Mouse (Mus musculus) layer of hippocampus, adult 18-20 months (tissue): ENCODE measurements around the gene Mdk. TPM values are rescaled to one million over a fixed set of nuclear protein-coding genes. Genes with fewer than 3 reads are reported as not detected.

Experiments used
- DNase-seq, 2 experiments: peaks; one replicate each; pipeline ENCODE4 v3.0.0; 2022; ENCODE audit warnings: low spot score in 2 of 2
- microRNA-seq, 2 experiments: library from miRNA; unstranded; fragments of <30 nt; microRNA quantifications; one replicate each; pipeline ENCODE4 v1.2.0; 2021
- total RNA-seq, 2 experiments: library from RNA; stranded (reverse); gene quantifications; 2 replicates each; pipeline ENCODE4 v1.2.3; 2021

The Mdk gene
- total RNA-seq, 2 experiments from 2014 or later: 23.9 to 25.5 TPM

DNA sequence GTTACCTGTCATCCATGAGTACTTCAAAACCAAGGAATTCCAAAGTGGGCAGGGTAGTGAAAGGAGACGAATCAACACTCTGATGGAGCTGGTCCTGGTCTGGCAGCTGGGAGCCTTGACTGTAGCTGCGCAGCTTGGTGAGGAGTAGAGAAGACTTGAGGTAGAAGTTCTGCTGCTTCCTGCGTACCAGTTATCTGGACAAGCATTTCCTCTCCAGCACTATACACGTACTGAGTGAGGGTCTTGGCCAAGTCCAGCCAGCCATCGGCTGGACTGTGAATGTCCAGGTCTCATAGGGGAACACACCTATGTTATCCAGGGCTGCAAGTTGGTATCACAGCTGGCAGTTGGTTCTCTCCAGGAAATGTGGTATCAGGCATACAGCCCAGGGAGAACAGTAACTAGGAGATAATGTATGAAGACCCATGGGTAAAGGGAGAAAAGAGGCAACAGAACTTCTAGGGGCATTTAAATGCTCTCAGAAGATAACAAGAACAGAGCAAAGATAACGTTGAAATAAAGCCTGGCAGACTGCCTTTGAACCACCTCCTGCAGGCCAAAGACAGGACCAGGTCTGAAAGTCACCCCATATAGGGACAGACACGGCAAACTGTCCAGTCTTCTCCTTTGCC, 15.6 kb downstream of the Mdk start:
- no peak for DNase-seq

DNA sequence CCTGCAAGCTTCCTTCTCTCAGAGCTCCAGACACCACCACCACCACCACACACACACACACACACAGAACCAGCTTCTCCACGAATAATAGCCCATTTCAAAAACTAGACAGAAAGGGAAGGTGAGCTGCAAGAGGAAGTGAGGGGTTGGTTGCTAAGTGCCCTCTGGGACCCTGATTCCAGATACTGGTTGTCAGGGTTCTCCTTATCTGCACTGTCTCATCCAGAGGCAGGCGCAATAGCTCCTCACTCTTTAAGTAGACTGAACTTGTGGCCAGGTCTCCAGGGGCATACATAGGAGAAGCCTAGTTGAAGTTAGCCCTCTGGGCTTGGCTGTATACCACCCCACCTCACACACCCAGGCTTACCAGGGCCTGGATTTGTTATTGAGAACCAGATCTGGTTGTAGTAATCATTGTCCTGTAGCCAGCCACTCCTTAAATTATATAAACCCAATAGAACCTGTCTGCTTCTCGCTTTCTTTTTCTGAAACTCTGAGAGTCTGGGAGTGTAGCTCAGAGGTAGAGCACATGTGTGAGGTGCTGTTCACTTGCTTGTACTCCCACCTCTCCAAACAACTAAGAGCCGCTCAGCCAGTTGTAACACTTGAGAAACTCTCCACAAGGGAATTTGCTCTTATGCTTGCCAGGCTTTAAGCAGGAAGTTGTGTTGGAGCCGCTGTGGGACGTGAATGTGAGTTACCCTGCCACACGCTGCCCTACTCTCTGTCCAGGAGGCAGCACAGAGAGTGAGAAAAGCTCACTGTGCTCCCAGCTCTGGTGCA, 18.6 kb downstream of the Mdk start:
- DNase-seq: no peak

DNA sequence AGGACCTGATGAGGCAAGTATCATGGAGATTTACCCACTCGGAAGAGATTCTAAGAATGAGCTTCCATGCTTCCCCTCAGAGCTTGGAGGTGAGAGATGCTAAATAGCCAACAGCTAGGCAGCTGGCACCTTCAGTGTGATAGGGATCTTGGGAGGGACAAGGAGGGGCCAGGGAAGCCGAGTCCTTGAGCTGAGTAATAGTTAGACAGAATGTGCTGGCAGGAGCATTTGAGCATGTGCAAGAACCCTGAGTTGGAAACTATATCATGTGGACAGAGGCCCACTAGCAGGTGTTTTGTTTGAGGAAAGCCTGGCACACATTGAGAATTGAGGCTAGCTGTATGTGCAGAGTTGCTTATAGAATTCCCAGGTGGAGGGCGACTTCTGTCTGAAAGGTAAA, 19.5 kb downstream of the Mdk start:
- DNase-seq: no peak

DNA sequence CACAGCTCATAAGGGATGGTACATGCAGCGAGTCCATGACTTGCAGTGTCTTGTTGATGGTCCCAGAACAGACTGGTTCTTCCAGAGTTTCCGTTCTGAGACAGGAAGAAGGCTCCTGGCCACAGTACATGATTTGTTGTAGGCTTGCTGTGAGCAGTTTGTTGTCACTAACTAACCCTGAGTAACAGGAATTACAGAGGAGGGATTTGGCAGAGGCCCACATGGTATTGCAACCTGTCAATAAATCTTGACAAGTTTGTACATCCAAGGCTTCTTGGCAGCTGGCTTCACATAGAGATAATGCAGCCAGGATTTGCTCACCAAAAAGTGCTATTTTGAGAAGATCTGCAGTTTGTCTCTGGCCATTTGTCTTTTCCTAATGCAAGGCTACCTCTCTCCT, 26.0 kb downstream of the Mdk start:
- DNase-seq: peak in 1 of 2 experiments; percentile 59

DNA sequence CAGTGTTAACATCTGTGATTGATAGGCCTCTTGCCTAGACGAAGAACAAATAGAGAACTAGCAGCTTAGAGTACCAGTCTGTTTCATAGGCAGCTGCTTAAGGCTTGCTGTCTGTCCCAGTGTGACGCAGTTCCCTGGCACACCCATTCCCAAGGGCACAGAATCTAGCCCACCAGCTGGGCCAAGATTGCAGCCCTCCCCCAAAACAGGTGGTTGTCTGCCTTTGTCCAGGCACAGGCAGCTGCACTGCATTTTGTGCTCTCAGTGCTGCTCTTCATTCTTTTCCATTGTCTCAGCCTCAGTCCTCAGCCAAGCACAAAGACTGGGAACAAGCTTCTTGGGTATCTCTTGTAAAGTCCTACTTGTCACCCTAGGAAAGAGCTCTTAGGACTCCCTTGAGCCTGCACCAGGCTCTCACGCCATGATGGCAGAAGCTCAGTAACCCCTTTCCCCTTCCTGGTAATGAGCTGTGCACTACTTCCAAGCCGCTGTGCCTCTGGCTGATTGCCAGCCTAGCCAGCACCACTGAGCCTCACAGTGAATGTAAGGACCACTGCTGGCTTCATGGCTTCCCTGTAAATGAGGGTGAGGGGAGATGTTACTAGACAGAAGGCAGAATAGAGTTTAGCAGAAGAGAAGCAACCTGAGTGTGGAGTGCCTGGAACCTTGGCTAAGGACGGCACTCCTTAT, 27.3 kb downstream of the Mdk start:
- DNase-seq: peak in 1 of 2 experiments; percentile 43

DNA sequence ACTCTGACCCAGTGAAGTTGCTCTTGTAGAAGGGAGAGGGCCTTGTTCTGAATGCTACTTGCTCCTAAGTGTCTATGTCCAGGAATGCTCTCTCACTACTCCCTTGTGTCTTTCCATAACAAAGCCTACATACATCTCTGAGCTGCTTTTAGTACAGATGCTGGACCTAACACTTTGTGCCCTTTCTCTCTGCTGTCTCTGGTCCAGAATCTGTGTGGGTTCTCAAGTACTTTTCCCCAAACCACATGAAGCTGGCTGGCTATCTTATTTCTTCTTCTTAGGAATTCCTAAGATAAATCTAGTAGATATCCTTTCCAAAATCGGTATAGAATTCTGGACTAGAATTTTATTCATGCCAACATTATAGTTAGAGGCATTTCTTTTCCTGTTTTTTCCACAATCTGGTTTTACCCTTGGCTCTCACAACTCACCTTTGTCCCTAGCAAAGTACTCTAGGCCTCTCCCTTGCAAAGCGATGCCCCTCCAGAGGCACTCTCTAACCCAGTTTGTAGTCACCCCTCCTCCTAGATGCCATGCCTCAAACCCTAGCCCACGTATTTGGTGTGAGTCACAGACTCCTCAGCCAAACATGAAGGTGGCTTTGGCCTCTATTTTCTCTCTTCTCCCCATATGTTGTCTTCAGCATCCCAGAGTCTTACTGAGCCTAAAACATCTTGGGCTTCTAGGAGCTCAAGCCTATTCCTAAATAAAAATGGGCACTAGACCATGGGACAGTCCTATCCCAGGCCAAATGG, 28.7 kb downstream of the Mdk start:
- DNase-seq: no peak

DNA sequence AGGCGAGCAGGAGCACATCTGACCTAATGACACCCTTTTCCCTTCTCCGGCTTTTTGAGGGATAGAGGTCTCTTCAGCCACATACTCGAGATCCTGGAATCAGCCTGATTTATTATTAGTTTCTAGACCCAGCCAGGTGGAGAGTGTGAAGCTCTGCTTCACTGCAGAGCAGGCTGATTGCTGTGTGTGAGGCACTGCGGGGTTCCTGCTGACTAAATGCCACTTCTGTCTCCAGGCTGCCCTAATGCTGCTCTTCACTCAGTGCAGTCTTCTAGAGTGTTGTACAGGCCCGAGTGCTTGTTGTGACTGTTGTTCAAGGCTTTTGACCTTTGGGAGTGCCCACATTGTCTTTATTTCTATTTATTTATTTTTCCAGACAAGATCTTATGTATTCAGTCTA, 29.8 kb downstream of the Mdk start:
- DNase-seq: no peak

DNA sequence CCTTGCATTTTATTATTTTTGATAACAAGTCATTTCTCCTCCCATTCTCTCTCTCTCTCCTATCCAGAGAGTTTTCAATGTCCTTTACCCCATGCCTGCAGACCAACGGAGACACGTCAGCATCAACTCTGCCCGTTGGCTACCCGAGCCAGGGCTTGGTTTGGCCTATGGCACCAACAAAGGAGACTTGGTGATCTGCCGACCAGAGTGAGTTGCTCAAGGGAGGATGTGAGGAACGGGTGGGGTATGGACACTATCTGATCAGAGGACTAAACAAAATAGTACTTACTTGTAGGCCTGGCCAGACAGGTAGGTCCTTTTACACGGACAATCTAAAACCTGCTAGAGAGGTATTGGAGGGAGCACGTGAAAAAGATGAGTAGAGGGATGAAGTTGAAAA, 31.7 kb downstream of the Mdk start:
- DNase-seq: no peak

DNA sequence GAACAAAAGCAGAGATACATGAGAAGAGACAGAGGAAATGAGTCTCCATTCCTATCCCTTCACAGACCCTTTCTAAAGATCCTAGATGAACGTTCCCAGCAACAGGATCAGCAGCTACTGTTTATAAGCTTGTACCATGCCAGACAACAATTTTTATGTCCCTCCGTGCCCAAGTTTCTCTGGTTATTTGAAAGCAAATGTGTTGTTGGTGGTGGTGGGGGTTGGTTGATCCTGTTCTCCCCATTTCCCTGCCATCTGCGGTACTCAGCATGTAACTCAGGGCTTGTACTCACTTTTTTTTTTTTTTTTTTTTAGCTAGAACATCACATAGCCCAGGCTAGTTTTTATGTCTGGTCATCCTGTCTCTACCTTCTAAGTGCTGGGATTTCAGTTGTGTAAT, 33.0 kb downstream of the Mdk start:
- peak in 1 of 2 experiments; percentile 54 for DNase-seq

DNA sequence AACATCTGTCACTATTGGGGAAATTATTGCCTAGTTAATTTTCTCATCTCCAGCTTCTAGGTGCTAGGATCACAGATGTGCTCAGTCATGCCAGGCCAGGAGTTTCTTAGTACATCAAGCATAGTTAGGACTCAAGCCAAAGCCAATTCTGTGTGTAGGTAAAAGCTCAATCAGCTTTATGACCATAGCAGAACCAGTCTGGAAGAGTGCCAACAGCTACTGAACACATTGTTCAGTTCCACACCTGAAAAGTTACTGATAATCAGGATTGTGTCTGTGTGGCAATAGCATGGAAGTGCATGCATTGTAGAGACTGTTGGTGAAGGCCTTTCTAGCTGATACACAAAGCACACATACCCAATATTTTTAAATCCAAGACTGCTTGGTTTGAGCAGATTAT, 34.1 kb downstream of the Mdk start:
- DNase-seq: no peak

DNA sequence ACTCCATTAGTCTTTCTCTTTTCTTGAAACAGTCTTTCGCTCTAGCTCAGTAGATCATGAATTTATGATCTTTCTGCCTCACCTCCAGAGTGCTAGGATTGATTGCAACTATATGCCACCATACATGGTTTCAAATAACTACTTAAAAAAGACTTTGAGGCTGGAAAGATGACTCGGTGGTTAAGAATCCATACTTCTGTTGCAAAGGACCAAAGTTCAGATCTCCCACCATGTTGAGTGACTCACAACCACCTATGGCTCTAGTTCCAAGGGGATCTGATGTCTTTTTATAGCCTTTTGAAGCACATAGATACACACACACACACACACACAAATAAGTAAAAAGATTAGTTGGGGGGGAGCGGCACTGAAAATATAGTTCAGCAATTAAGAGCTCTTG, 36.7 kb downstream of the Mdk start:
- no peak for DNase-seq

DNA sequence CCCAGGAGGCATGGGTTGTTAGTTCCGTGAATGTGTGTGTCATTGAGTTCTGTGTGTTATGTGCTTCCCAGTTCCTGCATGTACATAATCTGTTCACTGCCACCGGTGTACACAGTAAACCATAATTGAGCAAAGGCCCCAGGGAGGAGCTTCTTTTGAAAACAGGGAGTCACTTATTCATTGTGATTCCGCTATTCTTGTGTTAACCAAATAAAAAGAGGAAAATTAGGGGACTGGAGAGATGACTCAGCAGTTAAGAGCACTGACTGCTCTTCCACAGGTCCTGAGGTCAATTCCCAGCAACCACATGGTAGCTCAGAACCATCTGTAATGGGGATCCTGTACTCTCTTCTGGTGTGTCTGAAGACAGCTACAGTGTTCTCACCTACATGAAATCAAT, 37.4 kb downstream of the Mdk start:
- DNase-seq: no peak

DNA sequence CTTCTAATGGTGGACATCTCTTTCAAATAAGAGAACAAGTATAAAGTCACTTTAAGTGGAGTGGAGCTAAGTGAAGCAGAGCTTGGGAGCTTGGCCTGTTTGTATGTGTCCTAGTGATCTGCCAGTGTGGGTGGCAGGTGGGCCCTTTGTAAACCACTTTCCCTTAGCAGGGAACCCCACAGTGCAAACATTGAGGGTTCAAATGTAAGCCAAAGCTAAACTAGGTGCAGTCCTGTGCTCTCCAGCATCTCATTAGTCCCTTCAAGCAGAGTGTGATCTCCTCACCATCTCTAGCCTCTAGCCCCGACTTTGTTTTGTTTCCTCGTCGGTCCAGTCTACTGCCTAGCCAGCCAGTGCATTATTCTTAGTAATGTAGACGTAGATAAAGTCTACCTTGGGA, 47.5 kb downstream of the Mdk start:
- no peak for DNase-seq

DNA sequence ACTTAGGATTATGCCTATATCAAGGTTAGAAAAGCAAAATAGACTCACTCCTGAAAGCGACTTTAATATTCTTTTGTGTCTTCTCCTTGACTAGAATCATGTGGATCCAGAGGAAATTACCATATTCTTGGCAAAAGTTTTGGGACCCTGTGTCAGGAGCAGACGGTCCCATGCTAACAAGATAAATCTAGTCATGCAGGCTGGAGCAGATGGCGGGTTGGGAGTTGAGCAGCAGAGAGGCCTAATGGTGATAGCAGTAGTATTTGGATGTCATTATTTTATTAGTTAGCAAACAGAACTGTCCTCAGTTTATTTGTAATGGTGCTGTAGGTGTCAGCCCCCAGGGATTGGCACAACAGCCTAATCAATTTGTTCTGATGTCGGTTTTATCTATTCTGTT, 48.1 kb downstream of the Mdk start:
- DNase-seq: peak; percentile 41 to 73

Small RNA genes lying within 50 kb of the gene (microRNA-seq; reads per million reads assigned to microRNA genes)
- 0.39 to 0.49 reads per million in 2 experiments for gene Mir6999

Other genes with a start within 250 kb of the Mdk start
- 10 to 100 TPM; 78.0 to 79.6 TPM for gene Atg13, start 221.7 kb downstream of the Mdk start, total RNA-seq
- 1 to 10 TPM; 7.1 TPM for gene Harbi1, start 221.4 kb downstream of the Mdk start, total RNA-seq
- gene Ambra1, start 202.2 kb downstream of the Mdk start, total RNA-seq: 10 to 100 TPM; 51.1 to 52.3 TPM
- 10 to 100 TPM; 32.0 to 32.6 TPM for gene Chrm4, start 5.0 kb downstream of the Mdk start, total RNA-seq
- not detected for gene Gm9821, start 13.4 kb upstream of the Mdk start, total RNA-seq
- gene Dgkz, start 43.6 kb upstream of the Mdk start, total RNA-seq: 100 to 1,000 TPM; 499 to 596 TPM
- 1 to 10 TPM; 2.5 to 3.7 TPM for gene Creb3l1, start 92.2 kb upstream of the Mdk start, total RNA-seq
- gene Phf21a, start 160.8 kb upstream of the Mdk start, total RNA-seq: 100 to 1,000 TPM; 145 to 150 TPM